Mouse (Mus musculus) midbrain, embryonic 10.5 days (tissue): ENCODE data around the gene Akap12. TPM values are rescaled to one million over a fixed set of nuclear protein-coding genes. Genes with fewer than 3 reads are reported as not detected.

Experiments used
- DNase-seq: peaks from one replicate; pipeline ENCODE4 v3.0.0-alpha.2; 2017; ENCODE audit warnings: low spot score
- H3K27ac ChIP-seq: fragments of 300-500 bp; sonication (generic); replicated peaks from 2 replicates; pipeline ENCODE4 v1.5.1; 2016; ENCODE audit warnings: mild to moderate bottlenecking
- H3K27me3 ChIP-seq: fragments of 300-500 bp; sonication (generic); 2 replicates; pipeline ENCODE4 v1.6.1; 2016; ENCODE audit warnings: low read depth, mild to moderate bottlenecking; ENCODE audit not compliant: poor library complexity, severe bottlenecking
- H3K36me3 ChIP-seq: fragments of 300-500 bp; sonication (generic); 2 replicates; pipeline ENCODE4 v1.6.1; 2016; ENCODE audit warnings: mild to moderate bottlenecking, moderate library complexity
- H3K4me1 ChIP-seq: fragments of 300-500 bp; sonication (generic); 2 replicates; pipeline ENCODE4 v1.6.1; 2016
- H3K4me3 ChIP-seq: fragments of 300-500 bp; sonication (generic); 2 replicates; pipeline ENCODE4 v1.5.1; 2016; ENCODE audit warnings: mild to moderate bottlenecking, moderate library complexity
- H3K9me3 ChIP-seq: fragments of 300-500 bp; sonication (generic); replicated peaks from 2 replicates; pipeline ENCODE4 v1.6.1; 2016; ENCODE audit warnings: mild to moderate bottlenecking
- WGBS: fragments of 180-500 bp; shearing (Covaris S2); methylation state at CpG from one replicate; pipeline ENCODE4 v1.1.7; 2016; 5-methylcytosine and 5-hydroxymethylcytosine counted together
- polyA plus RNA-seq: library from polyadenylated mRNA; unstranded; fragments of >200 nt; fragmentation: Nextera tagmentation; extraction: Ambion mirVana; gene quantifications from 2 replicates; pipeline ENCODE4 v1.2.1, GENCODE M21; 2016

The Akap12 gene
- polyA plus RNA-seq, 1 experiment from 2014 or later = 30.9 TPM

DNA sequence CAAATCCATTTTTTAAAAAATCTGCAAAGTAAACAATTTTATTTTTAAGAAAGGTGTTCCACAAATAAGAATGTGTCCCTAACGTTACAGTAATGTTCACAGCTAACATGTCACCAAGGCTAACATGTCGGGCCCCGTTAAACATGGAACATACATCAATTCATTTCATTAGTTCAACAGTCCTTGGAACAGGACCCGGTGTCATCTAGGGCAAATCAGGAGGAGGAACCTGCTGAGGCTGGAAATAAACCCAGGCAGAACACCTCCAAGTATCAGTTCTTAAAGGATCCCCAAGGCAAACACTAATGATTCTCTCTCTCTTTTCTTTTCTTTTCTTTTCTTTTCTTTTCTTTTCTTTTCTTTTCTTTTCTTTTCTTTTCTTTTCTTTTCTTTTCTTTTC lies 108.6 kb downstream of the Akap12 start:
- H3K4me3 ChIP-seq = no peak overlapping the region
- H3K4me1 ChIP-seq = peaks cover 11% of the 10 kb centered on the region
- H3K27me3 ChIP-seq = no peaks in the 10 kb centered on the region
- DNase-seq = no peak
- H3K27ac ChIP-seq = no peak overlapping the region
- no peaks in the 10 kb centered on the region for H3K9me3 ChIP-seq
- WGBS = 94% methylated on average over 4 of the region's 4 CpGs
- peaks cover 45% of the 10 kb centered on the region for H3K36me3 ChIP-seq

DNA sequence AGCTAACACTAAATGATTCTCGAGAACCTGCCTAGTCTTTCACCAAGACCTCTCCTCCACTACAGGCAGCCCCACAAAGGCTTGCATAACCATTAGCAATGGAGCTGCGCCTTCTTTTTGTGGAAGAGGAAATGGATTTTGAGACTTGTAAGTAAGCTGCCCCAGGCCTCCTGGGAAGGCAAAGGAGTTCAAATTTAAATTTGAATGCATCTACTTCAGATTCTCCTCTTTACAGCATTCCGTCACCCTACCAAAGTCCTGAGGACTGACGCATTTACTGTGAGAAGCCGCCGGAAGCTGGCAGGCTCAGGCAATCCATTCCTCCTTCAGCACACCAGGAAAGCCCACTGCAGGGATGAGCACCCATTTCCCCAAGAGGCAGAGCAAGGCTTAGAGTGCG lies 109.1 kb downstream of the Akap12 start:
- peaks cover 40% of the 10 kb centered on the region for H3K36me3 ChIP-seq
- no peak for DNase-seq
- no peak overlapping the region for H3K27ac ChIP-seq
- 45% methylated on average over 7 of the region's 7 CpGs for WGBS
- no peaks in the 10 kb centered on the region for H3K9me3 ChIP-seq
- no peak overlapping the region for H3K4me3 ChIP-seq
- H3K4me1 ChIP-seq = peaks cover 11% of the 10 kb centered on the region
- no peaks in the 10 kb centered on the region for H3K27me3 ChIP-seq

DNA sequence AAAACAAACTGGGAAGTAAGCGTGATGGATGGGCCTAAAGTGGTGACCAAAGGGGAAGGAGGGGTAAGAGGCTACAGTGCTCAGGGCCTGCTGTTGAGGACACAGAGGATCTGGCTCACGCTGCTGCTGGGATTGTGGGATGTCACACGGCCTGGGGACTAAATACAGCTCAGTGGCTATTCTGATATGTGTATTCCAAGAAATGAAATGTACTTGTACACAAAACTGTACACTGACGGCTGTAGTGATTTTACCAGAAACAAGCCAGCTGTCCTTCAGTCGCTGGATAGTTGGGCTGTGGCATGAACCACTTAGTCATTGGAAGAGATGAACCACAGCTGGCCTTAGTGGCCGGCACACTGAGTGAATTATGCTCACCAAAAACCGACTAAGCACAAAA lies 110.3 kb downstream of the Akap12 start:
- H3K27ac ChIP-seq = no peak overlapping the region
- peaks cover 11% of the 10 kb centered on the region for H3K4me1 ChIP-seq
- DNase-seq = no peak
- H3K27me3 ChIP-seq = no peaks in the 10 kb centered on the region
- peaks cover 28% of the 10 kb centered on the region for H3K36me3 ChIP-seq
- H3K4me3 ChIP-seq = no peak overlapping the region
- WGBS = 84% methylated on average over 7 of the region's 7 CpGs
- no peaks in the 10 kb centered on the region for H3K9me3 ChIP-seq

DNA sequence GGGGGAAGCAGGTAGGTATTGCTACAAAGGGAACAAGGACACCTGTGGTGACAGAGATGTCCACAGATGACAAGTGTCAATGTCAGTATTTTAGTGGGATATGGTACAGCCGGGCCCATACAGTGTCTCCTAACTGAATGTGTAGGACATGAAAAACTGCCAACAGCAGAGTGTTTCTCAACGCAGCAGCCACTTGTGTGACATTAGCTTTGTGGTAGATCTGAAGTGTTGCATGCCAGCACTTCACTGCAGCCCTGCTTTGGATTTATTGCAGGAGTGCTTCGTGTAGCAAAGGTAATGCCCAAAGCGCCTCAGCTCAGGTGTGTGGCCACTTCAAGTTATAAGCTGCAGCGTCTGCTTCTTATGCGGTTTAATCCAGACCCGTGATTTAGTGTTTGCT lies 110.8 kb downstream of the Akap12 start:
- Histone ChIP-seq H3K9me3 (no peaks in the 10 kb centered on the region), H3K4me1 (peaks cover 11% of the 10 kb centered on the region), H3K27me3 (no peaks in the 10 kb centered on the region), H3K27ac (no peak overlapping the region), H3K36me3 (peaks cover 23% of the 10 kb centered on the region), H3K4me3 (no peak overlapping the region)
- WGBS = 90% methylated on average over 7 of the region's 7 CpGs
- no peak for DNase-seq

DNA sequence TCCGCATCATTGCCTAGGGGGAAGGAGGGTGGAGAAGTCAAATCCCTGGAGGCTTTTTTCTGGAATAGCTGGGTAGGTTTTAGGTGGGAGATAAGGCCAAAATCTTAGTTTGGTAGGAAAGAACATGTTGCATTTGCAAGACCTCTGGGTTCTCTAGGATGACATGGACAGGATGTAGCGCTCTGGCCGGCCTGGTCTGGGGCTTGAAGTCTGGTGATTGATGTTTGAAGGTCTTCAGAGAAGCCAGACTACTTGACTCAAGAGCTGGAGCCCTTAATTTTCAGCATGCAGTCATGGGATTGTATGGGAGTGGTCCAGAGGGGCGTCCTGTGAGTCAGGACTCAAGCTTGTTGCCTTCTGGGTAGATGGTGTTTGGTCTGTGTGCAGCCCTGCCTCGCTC lies 114.6 kb downstream of the Akap12 start:
- 90% methylated on average over 5 of the region's 5 CpGs for WGBS
- DNase-seq = no peak
- Histone ChIP-seq H3K36me3 (no peaks in the 10 kb centered on the region), H3K4me3 (no peak overlapping the region), H3K9me3 (no peaks in the 10 kb centered on the region), H3K27me3 (no peaks in the 10 kb centered on the region), H3K27ac (no peak overlapping the region), H3K4me1 (peaks cover 10% of the 10 kb centered on the region)

DNA sequence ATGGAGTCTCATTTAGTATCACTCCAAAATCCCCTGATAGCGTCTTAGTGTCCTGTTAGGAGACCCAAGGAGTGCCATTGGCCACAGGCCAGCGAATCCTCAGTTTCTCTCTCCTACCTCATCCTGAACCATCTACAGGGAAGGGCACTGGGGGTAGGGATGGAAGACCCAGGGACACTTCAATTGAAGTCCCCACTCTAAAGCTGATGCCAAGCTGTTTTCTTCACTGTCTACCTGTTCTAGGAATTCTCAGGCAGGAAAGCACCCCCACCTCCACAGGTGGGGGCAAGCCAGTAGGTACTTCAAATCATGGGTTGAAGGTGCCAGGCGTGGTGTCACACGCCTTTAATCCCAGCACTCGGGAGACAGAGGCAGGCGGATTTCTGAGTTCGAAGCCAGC lies 118.1 kb downstream of the Akap12 start:
- H3K4me3 ChIP-seq = no peak overlapping the region
- H3K27ac ChIP-seq = no peak overlapping the region
- 95% methylated on average over 7 of the region's 7 CpGs for WGBS
- no peaks in the 10 kb centered on the region for H3K9me3 ChIP-seq
- H3K4me1 ChIP-seq = peaks cover 23% of the 10 kb centered on the region
- no peaks in the 10 kb centered on the region for H3K27me3 ChIP-seq
- no peaks in the 10 kb centered on the region for H3K36me3 ChIP-seq
- no peak for DNase-seq

DNA sequence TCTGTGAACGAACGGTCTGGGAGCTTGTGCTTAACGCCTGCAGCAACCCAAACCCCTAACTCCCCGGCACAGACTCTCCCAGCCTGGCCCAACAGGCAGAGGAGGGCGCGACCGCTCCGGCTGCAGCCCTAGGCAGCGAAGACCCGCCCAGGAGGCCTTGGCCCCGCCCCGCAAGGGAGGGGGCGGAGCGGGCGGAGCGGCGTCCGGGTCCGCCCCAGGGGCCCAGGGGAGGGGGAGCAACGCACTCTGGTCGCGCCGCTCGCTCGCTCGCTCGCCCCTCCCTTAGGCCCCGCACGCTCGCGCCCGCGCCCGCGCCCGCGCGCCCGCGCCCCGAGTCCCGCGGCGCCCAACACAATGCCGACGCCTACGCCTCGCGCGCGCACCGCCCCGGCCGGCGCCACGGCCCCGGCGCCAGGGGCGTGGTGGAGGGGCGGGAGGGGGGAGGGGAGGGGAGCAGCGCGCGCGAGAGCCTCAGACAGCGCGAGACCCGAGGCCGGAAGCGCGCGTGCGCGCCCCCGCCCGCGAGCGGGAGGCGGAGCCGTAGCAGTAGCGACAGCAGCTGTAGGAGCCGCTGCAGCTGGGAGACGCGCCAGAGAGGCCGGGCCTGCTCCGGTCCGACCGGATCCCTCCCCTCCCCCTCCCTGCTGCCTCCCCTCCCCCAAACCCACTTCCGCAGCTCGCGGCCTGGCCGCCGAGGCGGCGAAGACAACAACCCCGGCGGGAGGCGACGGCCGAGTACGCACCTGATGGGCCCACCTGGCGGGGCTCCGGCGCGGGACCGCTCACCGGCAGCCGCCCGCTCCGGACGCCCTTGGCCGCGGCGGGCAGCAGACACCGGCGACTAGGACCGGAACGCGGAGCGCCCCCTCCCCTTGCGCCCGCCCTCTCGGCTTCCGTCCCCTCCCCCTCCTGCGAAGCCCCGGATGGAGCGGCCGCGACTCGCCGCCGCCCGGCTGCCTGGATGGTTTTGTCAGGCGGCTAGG lies 120.7 kb downstream of the Akap12 start:
- Histone ChIP-seq H3K36me3 (no peaks in the 10 kb centered on the region; the same call in 1 of the 2 replicates), H3K27me3 (no peaks in the 10 kb centered on the region), H3K9me3 (no peaks in the 10 kb centered on the region), H3K27ac (peak overlapping the region; percentile 99), H3K4me1 (peaks cover 40% of the 10 kb centered on the region), H3K4me3 (peak overlapping the region; percentile 96)
- 0% methylated on average over 70 of the region's 133 CpGs for WGBS
- peak; percentile 95 for DNase-seq

DNA sequence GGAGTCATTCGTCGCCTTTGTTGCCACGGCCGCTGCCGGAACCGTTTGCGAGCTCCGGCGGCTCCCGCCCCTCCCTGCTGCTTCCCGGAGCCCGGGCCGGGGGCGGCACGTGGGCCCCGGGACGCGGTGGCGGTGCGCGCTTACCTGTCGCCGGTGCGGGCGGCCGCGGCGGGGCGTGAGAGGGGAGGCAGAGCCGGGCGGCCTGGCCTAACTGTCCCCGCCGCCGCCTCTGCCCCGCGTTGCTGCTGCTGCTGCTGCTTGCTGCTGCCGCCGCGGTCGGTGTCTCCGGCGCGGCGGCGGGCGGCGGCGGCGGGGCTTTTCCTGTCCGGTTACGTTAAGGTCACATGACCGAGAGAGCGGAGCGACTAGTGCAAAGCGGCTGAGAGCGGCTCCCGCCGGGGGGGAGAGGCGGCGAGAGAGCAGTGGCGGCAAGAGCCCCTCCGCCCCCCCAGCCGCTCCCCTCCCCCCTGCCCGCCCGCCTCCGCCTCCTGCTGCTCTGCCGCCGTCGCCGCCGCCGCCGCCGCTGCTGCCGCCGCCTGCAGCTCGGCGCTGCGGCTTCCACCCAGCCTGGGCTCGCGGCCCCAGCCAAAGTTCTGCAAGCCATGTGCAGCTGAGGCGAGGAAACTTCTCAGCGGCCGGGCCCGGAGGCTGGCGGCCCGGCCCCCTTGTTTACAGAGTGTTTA lies 121.7 kb downstream of the Akap12 start, which contains the start of gene Zbtb2:
Gene Zbtb2, minus strand, starts transcription at position 408 of the 683 bp plus-strand sequence.
- peak; percentile 80 for DNase-seq
- H3K27ac ChIP-seq = peak within 1 kb of the TSS; percentile 99
- H3K4me1 ChIP-seq = peaks cover 37% of the 10 kb centered on the region
- no peaks in the 10 kb centered on the region for H3K9me3 ChIP-seq
- H3K27me3 ChIP-seq = no peaks in the 10 kb centered on the region
- WGBS = under 1% methylated on average over 81 of the region's 87 CpGs
- H3K36me3 ChIP-seq = peaks cover 8% of the 10 kb centered on the region
- H3K4me3 ChIP-seq = peak within 1 kb of the TSS; percentile 96

DNA sequence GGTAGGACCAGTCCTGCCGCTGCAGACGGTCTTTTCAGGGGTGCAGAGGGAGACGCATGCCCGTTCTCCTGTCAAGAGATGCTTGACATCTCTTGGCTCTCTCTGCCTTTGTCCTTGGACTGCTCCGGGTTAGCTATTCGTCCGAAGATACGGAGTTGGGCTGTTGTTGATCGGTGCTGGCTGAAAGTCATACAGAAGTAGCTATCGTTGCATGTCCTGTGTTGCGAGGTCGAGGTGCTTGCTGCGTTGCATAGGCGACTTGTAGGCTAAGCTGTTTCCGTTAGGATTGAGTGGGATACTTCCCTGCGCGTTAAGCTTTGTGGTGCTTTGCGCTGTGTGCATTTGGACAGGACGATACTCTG lies 122.2 kb downstream of the Akap12 start:
- H3K27ac ChIP-seq = peak overlapping the region; percentile 99
- 2% methylated on average over 19 of the region's 19 CpGs for WGBS
- peaks cover 13% of the 10 kb centered on the region for H3K36me3 ChIP-seq
- no peaks in the 10 kb centered on the region for H3K27me3 ChIP-seq
- no peaks in the 10 kb centered on the region for H3K9me3 ChIP-seq
- peak overlapping the region; percentile 96 for H3K4me3 ChIP-seq
- peaks cover 32% of the 10 kb centered on the region for H3K4me1 ChIP-seq
- DNase-seq = no peak

DNA sequence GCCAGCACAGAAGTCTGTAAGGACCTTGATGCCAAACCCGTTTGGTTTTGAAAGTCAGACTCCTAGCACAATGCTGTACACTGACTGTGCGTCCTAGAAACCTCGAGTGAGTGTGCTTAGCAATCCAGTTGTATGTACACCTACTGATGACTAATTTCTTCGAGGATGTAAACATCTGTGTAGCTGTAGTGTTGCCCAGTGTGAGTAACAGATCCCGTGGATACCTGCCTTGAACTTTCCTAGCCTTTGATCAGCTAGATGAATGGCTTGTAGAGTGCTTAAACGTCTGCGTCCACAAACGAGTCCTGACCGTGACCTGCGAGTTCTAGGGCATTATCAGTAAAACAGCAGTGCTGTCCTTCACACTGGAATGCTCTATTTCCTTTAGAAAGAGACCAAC lies 122.9 kb downstream of the Akap12 start:
- peaks cover 20% of the 10 kb centered on the region for H3K36me3 ChIP-seq
- DNase-seq = no peak
- peak overlapping the region; percentile 96 for H3K4me3 ChIP-seq
- 0 out of 2 replicates have a peak overlapping the region, but pooled peaks have one; percentile 99 for H3K27ac ChIP-seq
- no peaks in the 10 kb centered on the region for H3K27me3 ChIP-seq
- WGBS = 53% methylated on average over 10 of the region's 10 CpGs
- no peaks in the 10 kb centered on the region for H3K9me3 ChIP-seq
- H3K4me1 ChIP-seq = peaks cover 32% of the 10 kb centered on the region

DNA sequence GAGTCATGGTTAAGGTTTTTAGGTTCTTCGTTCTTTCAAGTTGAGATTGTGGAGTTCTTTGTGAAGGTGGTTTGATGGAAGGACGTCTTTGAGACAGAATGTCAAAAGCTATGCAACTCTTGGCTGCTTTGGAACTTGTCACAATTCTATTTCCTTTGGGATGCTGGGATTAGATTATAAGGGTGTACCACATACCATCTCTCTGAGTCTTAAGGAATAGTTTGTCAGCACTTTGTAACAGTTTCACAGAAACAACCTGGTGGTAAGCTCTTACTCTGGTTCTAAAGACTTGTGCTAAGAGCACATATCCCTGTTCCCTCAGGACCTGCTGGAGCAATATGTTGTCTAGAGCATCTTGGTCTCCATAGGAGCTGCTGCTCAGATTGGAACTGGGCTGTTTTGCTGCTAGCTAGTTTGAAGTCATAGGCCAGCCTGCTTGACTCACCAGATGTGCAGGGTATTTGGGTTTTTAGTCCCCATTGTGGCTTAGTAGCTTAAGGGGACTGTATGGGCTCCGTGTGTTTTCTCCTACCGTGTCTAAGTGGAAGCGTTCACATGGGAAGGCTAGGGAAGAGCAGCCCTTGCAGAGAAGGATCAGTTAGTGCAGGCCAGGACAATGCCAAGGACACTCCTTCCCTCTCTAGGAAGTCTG lies 123.4 kb downstream of the Akap12 start:
- H3K4me1 ChIP-seq = peaks cover 32% of the 10 kb centered on the region
- H3K36me3 ChIP-seq = peaks cover 25% of the 10 kb centered on the region
- no peak for DNase-seq
- H3K27me3 ChIP-seq = no peaks in the 10 kb centered on the region
- H3K9me3 ChIP-seq = no peaks in the 10 kb centered on the region
- H3K4me3 ChIP-seq = peak overlapping the region; percentile 96
- WGBS = 76% methylated on average over 5 of the region's 5 CpGs
- no peak overlapping the region for H3K27ac ChIP-seq

DNA sequence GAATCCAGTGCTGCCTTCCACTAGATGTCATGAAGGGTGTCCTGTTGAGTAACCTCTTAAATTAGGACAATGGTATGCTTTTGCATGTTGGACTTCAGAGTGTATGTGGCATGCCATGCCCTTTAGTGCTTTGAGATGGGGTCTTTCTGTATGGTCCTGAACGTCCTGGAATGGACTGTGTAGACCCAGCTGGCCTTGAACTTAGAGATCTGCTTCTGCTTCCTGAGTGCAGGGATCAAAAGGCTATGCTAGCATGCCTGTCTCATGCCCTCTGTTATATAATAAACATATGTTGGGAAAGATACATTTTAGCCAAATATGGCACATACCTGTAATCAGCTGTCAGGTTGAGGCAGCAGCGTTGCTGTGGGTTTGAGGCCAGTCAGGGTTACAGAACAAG lies 124.4 kb downstream of the Akap12 start:
- Histone ChIP-seq H3K27ac (no peak overlapping the region), H3K4me3 (0 out of 2 replicates have a peak overlapping the region, but pooled peaks have one; percentile 11), H3K36me3 (peaks cover 35% of the 10 kb centered on the region), H3K9me3 (no peaks in the 10 kb centered on the region), H3K27me3 (no peaks in the 10 kb centered on the region), H3K4me1 (peaks cover 32% of the 10 kb centered on the region)
- 82% methylated on average over 2 of the region's 2 CpGs for WGBS
- DNase-seq = no peak
